Mouse (Mus musculus): ENCODE data around the gene Mdga1. TPM values are rescaled to one million over a fixed set of nuclear protein-coding genes. Genes with fewer than 3 reads are reported as not detected.

The Mdga1 gene
- polyA plus RNA-seq, 1 experiment from 2014 or later = 14.3 TPM

- peaks cover 46% of the 10 kb centered on the region for H3K4me1 ChIP-seq (ENCODE audit: control insufficient read depth, insufficient read depth, low read length)
- H3K9ac ChIP-seq (ENCODE audit: low read depth, low read length) = peak overlapping the region; percentile 80
- no peaks in the 10 kb centered on the region for H3K36me3 ChIP-seq (ENCODE audit: control insufficient read depth, insufficient read depth, low read length)
- peak; percentile 61 for ATAC-seq
- H3K4me3 ChIP-seq (ENCODE audit: low read depth, low read length) = peak overlapping the region; percentile 63
- H3K9me3 ChIP-seq (replicated peaks; ENCODE audit: control insufficient read depth, low read length, poor library complexity, severe bottlenecking) = no peaks in the 10 kb centered on the region
- H3K4me2 ChIP-seq (ENCODE audit: low read length) = peak overlapping the region; percentile 92
- H3K27me3 ChIP-seq (ENCODE audit: control insufficient read depth, insufficient read depth, low read depth, low read length) = peaks cover 4% of the 10 kb centered on the region; the same call in 1 of the 2 replicates
- H3K27ac ChIP-seq (ENCODE audit: low read length) = peak overlapping the region; percentile 86
- 0% methylated on average over 78 of the region's 93 CpGs for WGBS
Observed at GRCm38 (mm10) chr17:29887881-29888826, 81.7 kb downstream of the Mdga1 start.

- H3K27me3 ChIP-seq (ENCODE audit: control insufficient read depth, insufficient read depth, low read depth, low read length) = peaks cover 4% of the 10 kb centered on the region; the same call in 1 of the 2 replicates
- H3K4me1 ChIP-seq (ENCODE audit: control insufficient read depth, insufficient read depth, low read length) = peaks cover 49% of the 10 kb centered on the region
- H3K4me2 ChIP-seq (ENCODE audit: low read length) = peak overlapping the region; percentile 92
- peak overlapping the region; percentile 80 for H3K9ac ChIP-seq (ENCODE audit: low read depth, low read length)
- 0% methylated on average over 52 of the region's 57 CpGs for WGBS
- peak; percentile 12; the same call in 1 of the 2 replicates for ATAC-seq
- peak overlapping the region; percentile 86 for H3K27ac ChIP-seq (ENCODE audit: low read length)
- no peaks in the 10 kb centered on the region for H3K9me3 ChIP-seq (replicated peaks; ENCODE audit: control insufficient read depth, low read length, poor library complexity, severe bottlenecking)
- H3K4me3 ChIP-seq (ENCODE audit: low read depth, low read length) = peak overlapping the region; percentile 63
- H3K36me3 ChIP-seq (ENCODE audit: control insufficient read depth, insufficient read depth, low read length) = no peaks in the 10 kb centered on the region
Observed at GRCm38 (mm10) chr17:29887271-29887880, 82.5 kb downstream of the Mdga1 start.

GRCm38 (mm10) chr17:29886655-29887251, 83.1 kb downstream of the Mdga1 start:
- peak overlapping the region; percentile 86 for H3K27ac ChIP-seq (ENCODE audit: low read length)
- peak overlapping the region; percentile 80 for H3K9ac ChIP-seq (ENCODE audit: low read depth, low read length)
- ATAC-seq = no peak
- H3K4me1 ChIP-seq (ENCODE audit: control insufficient read depth, insufficient read depth, low read length) = peaks cover 49% of the 10 kb centered on the region
- H3K9me3 ChIP-seq (replicated peaks; ENCODE audit: control insufficient read depth, low read length, poor library complexity, severe bottlenecking) = no peaks in the 10 kb centered on the region
- H3K36me3 ChIP-seq (ENCODE audit: control insufficient read depth, insufficient read depth, low read length) = no peaks in the 10 kb centered on the region
- WGBS = under 1% methylated on average over 36 of the region's 39 CpGs
- H3K27me3 ChIP-seq (ENCODE audit: control insufficient read depth, insufficient read depth, low read depth, low read length) = peaks cover 4% of the 10 kb centered on the region; the same call in 1 of the 2 replicates
- peak overlapping the region; percentile 92 for H3K4me2 ChIP-seq (ENCODE audit: low read length)
- peak overlapping the region; percentile 63 for H3K4me3 ChIP-seq (ENCODE audit: low read depth, low read length)

GRCm38 (mm10) chr17:29886061-29886460, 83.8 kb downstream of the Mdga1 start:
- Histone ChIP-seq H3K9ac (ENCODE audit: low read depth, low read length) (peak overlapping the region; percentile 80), H3K4me2 (ENCODE audit: low read length) (peak overlapping the region; percentile 92), H3K27me3 (ENCODE audit: control insufficient read depth, insufficient read depth, low read depth, low read length) (no peaks in the 10 kb centered on the region), H3K36me3 (ENCODE audit: control insufficient read depth, insufficient read depth, low read length) (no peaks in the 10 kb centered on the region), H3K4me3 (ENCODE audit: low read depth, low read length) (peak overlapping the region; percentile 63), H3K4me1 (ENCODE audit: control insufficient read depth, insufficient read depth, low read length) (peaks cover 49% of the 10 kb centered on the region), H3K27ac (ENCODE audit: low read length) (peak overlapping the region; percentile 86; the same call in 1 of the 2 replicates), H3K9me3 (replicated peaks; ENCODE audit: control insufficient read depth, low read length, poor library complexity, severe bottlenecking) (no peaks in the 10 kb centered on the region)
- WGBS = 0% methylated on average over 4 of the region's 4 CpGs
- ATAC-seq = no peak; the same call in 1 of the 2 replicates

- Histone ChIP-seq H3K4me3 (ENCODE audit: low read depth, low read length) (peak overlapping the region; percentile 63), H3K4me1 (ENCODE audit: control insufficient read depth, insufficient read depth, low read length) (peaks cover 39% of the 10 kb centered on the region), H3K9ac (ENCODE audit: low read depth, low read length) (peak overlapping the region; percentile 80), H3K27me3 (ENCODE audit: control insufficient read depth, insufficient read depth, low read depth, low read length) (no peaks in the 10 kb centered on the region), H3K9me3 (replicated peaks; ENCODE audit: control insufficient read depth, low read length, poor library complexity, severe bottlenecking) (no peaks in the 10 kb centered on the region), H3K36me3 (ENCODE audit: control insufficient read depth, insufficient read depth, low read length) (no peaks in the 10 kb centered on the region), H3K4me2 (ENCODE audit: low read length) (peak overlapping the region; percentile 92), H3K27ac (ENCODE audit: low read length) (peak overlapping the region; percentile 24; the same call in 1 of the 2 replicates)
- no peak for ATAC-seq
- WGBS = 28% methylated on average over 6 of the region's 6 CpGs
Observed at GRCm38 (mm10) chr17:29884596-29884995, 85.3 kb downstream of the Mdga1 start.

- H3K36me3 ChIP-seq (ENCODE audit: control insufficient read depth, insufficient read depth, low read length) = no peaks in the 10 kb centered on the region
- peak overlapping the region; percentile 80 for H3K9ac ChIP-seq (ENCODE audit: low read depth, low read length)
- 27% methylated on average over 9 of the region's 9 CpGs for WGBS
- H3K27me3 ChIP-seq (ENCODE audit: control insufficient read depth, insufficient read depth, low read depth, low read length) = no peaks in the 10 kb centered on the region
- ATAC-seq = no peak
- peak overlapping the region; percentile 38; the same call in 1 of the 2 replicates for H3K27ac ChIP-seq (ENCODE audit: low read length)
- H3K4me3 ChIP-seq (ENCODE audit: low read depth, low read length) = peak overlapping the region; percentile 63
- H3K4me1 ChIP-seq (ENCODE audit: control insufficient read depth, insufficient read depth, low read length) = peaks cover 35% of the 10 kb centered on the region
- no peaks in the 10 kb centered on the region for H3K9me3 ChIP-seq (replicated peaks; ENCODE audit: control insufficient read depth, low read length, poor library complexity, severe bottlenecking)
- H3K4me2 ChIP-seq (ENCODE audit: low read length) = peak overlapping the region; percentile 92
Observed at GRCm38 (mm10) chr17:29883351-29883750, 86.5 kb downstream of the Mdga1 start.

GRCm38 (mm10) chr17:29882885-29883284, 87.0 kb downstream of the Mdga1 start:
- no peaks in the 10 kb centered on the region for H3K27me3 ChIP-seq (ENCODE audit: control insufficient read depth, insufficient read depth, low read depth, low read length)
- H3K4me2 ChIP-seq (ENCODE audit: low read length) = peak overlapping the region; percentile 92
- H3K27ac ChIP-seq (ENCODE audit: low read length) = no peak overlapping the region
- peaks cover 35% of the 10 kb centered on the region for H3K4me1 ChIP-seq (ENCODE audit: control insufficient read depth, insufficient read depth, low read length)
- no peak for ATAC-seq
- H3K4me3 ChIP-seq (ENCODE audit: low read depth, low read length) = peak overlapping the region; percentile 63; the same call in 1 of the 2 replicates
- WGBS = 0% methylated on average over 5 of the region's 5 CpGs
- peak overlapping the region; percentile 80 for H3K9ac ChIP-seq (ENCODE audit: low read depth, low read length)
- H3K36me3 ChIP-seq (ENCODE audit: control insufficient read depth, insufficient read depth, low read length) = no peaks in the 10 kb centered on the region
- no peaks in the 10 kb centered on the region for H3K9me3 ChIP-seq (replicated peaks; ENCODE audit: control insufficient read depth, low read length, poor library complexity, severe bottlenecking)

GRCm38 (mm10) chr17:29880251-29880650, 89.6 kb downstream of the Mdga1 start:
- ATAC-seq = no peak
- Histone ChIP-seq H3K9ac (ENCODE audit: low read depth, low read length) (no peak overlapping the region), H3K27ac (ENCODE audit: low read length) (no peak overlapping the region), H3K4me1 (ENCODE audit: control insufficient read depth, insufficient read depth, low read length) (peaks cover 22% of the 10 kb centered on the region), H3K36me3 (ENCODE audit: control insufficient read depth, insufficient read depth, low read length) (no peaks in the 10 kb centered on the region), H3K9me3 (replicated peaks; ENCODE audit: control insufficient read depth, low read length, poor library complexity, severe bottlenecking) (no peaks in the 10 kb centered on the region), H3K27me3 (ENCODE audit: control insufficient read depth, insufficient read depth, low read depth, low read length) (no peaks in the 10 kb centered on the region), H3K4me2 (ENCODE audit: low read length) (no peak overlapping the region), H3K4me3 (ENCODE audit: low read depth, low read length) (no peak overlapping the region)
- 19% methylated on average over 10 of the region's 10 CpGs for WGBS

All from midbrain, embryonic 16.5 days (tissue).